Mouse (Mus musculus) telencephalon, adult 2 months (tissue): Measurements from ENCODE around the gene H2afb1.
"Not testable (repeated sequence)": the region's sequence is repeated elsewhere in the genome, so short reads cannot be mapped to it uniquely, and the experiment has no call there.

ENCODE experiments used
- DNase-seq: peaks from one replicate; pipeline ENCODE4 v3.0.0-alpha.2; 2011; ENCODE audit warnings: low read depth, low spot score

Gene H2afb1

DNA sequence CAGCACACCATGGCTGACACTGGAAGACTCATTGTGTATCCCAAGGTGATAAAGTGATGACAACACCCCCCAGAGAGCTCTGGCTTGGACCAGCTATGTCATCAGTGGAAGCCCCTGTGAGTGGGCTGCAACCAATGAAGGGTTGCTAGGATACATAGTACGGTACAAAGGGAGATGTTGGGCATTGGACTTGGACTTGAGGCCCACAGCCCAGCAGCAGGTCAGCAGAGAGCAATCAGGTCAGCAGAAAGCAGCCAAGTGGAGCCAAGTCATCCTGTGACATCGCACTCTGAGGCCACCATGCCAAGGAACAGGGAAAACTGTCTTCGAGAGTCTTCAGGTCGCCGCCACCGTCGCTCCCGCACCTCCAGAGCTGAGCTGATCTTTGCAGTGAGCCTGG is at the start of gene H2afb1:
Gene H2afb1, plus strand, starts transcription at position 301 of the 400 bp plus-strand sequence.
- DNase-seq, result not testable (repeated sequence)

DNA sequence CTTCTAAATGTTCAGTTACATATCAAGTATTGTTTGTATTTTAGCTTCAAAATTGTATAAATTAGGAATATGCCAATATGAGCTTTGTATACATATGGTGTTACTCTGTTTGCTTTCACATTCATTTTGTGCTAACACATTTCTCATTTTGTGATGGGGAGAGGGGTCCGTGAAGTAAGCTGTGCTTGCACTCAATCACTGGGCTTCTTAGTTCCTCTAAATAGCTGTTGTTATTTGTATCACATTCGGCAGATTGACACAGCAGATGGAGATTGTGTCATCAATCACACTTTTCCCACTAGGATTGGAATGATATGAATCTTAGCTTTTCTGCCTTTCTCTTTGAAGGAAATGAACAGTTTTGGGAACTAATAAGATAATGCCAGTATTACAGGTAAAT is 21.5 kb downstream of the H2afb1 start:
- DNase-seq, result no peak
